Mouse (Mus musculus) induced T-regulatory cell, adult 2 months (primary cell): ENCODE data around the gene AI467606.

Experiments
- DNase-seq: peaks from one replicate; pipeline ENCODE4 v3.0.0-alpha.2; 2012; ENCODE audit warnings: low read depth

The AI467606 gene

GRCm38 (mm10) chr7:127121061-127121910 is 30.1 kb downstream of the AI467606 start:
- no peak for DNase-seq

GRCm38 (mm10) chr7:127121911-127122270 is 30.7 kb downstream of the AI467606 start, which contains the start of gene Qprt:
Qprt (minus strand) TSS chr7:127122226.
- no peak for DNase-seq

- DNase-seq, result peak; percentile 71
Measured at GRCm38 (mm10) chr7:127129638-127130037, 38.5 kb downstream of the AI467606 start.

DNA sequence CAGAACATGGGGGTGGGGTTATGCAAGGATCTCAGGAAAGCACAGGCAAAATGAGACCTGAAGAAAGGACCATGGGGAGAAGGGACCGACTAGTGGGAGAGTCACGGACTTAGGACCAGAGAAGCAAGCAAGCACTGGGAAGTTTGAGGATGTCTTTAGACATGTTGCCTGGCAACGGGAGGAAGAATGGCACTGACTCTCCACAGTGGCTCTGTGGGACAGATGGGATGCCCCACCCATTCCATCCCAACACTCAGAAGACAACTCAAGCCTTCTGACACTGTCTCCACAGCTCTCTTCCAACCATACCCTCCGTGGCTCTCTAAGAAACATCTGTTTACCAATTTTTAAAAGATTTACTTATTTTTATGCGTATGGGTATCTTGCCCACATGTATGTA is 42.0 kb downstream of the AI467606 start:
- DNase-seq, result no peak

DNA sequence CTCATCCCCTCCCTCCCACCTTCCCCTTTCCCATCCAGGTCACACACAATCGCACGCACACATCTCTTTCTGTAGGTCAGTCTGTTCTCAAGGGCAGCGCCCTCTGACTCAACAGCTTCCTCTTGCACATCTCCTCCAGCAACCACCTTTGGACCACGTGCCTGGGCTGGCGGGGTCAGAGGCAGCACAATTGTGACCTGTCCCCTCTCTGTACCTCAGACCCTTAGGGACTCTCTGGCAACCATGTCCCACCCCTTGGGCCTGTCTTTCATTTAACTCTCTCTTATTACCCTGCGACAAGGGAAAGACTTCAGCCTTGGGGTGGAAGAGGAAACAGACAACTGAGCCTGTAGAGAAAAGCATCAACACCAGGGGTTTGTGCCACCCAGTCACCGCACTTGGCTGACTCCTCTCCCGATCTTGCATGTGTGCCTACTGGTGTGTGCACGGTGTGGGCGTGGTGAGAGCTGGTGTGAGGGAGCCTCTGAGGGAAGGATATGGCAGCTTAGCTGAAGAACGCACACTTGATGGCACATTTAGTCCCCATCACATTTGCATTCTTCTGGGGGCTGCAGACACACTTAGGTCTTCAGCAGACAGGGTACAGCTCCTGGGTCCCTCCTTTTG is 43.8 kb downstream of the AI467606 start:
- peak; percentile 73 for DNase-seq

DNA sequence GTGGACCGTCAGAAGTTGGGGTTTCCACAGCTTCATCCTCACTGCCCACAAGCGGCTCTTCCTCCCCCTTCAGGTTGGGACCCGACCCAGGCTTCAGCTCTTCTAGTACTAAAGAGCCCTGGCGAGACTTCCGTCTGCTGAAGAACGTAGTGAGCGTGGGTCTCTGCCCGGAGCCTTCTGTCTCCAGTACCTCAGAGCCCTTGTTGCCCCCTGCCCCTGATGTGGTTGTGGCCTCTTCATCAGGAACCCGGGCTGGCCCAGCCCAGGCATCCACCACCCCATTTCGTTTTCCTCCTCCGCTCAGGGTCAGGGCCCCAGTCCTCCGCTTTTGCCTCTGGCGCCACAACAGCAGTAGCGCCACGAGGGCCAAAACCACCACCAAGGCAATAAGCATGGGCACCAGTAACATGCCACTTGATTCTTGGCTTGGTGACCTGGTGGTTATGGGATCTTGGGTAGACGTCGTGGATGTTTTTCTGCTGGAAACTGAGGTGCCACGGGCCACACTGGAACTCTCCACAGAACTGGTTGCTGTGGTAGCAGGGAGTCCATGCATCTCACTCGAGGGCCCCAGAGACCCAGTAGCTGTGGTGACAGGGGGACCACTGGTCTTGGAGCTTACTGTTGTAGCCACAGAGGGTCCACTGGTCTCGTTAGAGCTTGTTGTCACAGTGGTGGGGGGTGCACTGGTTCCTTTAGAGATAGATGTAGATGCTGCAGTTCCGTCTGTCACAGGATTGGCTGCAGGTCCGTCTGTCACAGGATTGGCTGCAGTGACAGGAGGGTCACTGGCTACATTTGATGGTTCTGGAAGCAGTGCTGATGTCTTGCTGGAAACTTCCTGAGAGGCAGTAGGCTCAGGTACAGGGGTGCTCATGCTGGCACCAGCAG is 45.3 kb downstream of the AI467606 start:
- DNase-seq, result peak; percentile 68

DNA sequence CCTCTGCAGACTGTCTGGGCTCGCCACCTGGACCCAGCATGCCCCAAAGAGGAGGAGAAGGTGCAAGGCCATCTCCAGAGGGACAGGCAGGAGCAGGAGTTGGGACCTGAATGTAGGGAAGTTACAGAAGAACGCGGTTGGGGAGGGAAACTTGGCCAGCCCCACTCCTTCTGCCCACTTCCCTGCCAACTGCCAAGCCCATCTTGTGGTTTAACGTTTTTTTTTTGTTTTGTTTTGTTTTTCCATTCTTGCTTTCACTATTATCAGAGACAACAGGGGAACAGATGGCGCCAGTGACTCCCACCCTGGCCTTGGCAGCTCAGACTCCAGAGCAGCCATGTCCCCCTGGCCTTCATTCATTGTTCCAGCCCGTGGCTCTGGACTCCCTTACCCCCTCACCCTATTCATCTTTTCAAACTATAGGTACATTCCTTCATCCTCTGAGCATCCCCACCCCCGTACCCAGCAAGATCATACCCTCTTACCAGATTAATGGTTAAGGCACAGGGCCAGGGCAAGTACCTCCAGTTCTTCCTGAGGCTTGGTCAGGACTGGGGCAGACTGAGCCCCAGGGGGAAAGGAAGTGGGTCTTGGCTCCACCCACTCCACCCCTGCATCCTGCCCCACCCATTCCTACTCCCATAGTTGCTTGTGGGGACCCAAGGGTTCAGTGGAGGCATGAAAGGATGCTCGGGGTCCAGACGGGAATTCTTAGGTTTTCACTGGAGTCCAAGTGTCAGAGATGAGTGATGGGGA is 46.3 kb downstream of the AI467606 start, which contains the start of gene Spn:
Gene Spn, minus strand, starts transcription at position 562 of the 756 bp plus-strand sequence.
- DNase-seq, result peak; percentile 85

GRCm38 (mm10) chr7:127139100-127139499 is 47.9 kb downstream of the AI467606 start:
- peak; percentile 60 for DNase-seq

DNA sequence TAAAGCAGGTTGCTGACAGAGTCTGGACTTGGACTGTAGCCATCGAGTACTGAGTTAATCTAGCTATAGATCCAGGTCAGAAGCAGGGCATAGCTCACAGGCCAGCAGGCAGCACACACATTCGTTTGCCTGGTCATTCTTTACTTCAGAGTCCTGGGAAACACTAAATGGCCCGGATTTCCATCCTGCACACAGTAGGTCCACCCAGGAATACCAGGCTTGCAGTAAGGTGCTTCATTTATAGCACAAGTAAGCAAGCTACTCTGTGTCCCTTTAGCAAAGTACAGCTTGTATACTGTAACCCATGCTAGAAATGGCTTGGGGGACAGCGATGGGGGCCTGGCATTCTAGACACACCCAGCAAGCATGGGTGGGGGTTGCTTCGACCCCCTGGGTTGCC is 48.4 kb downstream of the AI467606 start:
- peak; percentile 44 for DNase-seq

DNA sequence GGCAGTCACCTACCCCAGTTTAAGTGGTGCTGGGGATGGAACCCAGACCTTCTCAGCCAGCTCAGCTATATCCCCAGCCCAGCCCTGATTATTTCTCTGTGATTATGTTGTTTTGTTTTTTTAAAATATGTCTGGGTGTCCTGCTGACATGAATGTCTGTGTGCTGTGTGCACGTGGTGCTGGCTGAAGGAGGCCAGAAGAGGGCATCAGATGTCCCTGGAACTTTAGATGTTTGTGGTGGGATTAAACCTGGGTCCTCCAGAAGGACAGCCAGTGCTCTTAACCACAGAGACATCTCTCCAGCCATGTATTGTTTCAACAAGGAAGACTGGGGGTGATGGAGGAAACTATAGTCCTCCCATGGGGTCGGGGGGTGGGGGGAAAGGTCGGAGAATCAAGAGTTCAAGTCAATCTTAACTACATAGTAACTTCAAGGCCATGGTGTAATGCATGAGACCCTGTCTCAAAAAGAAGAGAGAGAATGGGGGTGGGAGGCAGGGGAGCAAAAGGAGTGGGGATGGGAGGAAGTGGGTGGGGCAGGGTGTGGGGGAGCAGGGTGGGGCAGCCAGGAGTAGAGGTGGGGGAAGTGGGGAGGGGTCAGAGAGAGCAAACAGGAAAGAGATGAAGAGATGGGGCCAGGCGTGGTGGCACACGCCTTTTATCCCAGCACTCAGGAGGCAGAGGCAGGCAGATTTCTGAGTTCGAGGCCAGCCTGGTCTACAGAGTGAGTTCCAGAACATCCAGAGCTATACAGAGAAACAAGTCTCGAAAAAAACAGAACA is 49.7 kb downstream of the AI467606 start:
- peak; percentile 64 for DNase-seq

DNA sequence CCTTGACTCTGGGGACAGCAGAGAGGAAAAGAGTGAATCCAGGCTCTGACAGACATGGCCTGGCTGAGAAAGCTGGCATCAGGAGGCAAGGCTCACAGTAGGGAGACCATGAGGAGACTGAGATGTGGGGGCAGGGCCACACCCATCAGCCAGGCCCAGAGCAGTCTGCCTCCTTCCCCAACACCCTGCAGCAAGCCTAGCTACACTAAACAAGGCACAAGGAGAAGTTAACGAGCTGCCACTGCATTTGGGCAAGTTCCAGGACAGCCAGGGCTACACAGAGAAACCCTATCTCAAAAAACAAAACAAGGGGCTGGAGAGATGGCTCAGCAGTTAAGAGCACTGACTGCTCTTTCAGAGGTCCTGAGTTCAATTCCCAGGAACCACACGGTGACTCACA is 51.1 kb downstream of the AI467606 start:
- no peak for DNase-seq

- DNase-seq, result no peak
Measured at GRCm38 (mm10) chr7:127142666-127143065, 51.5 kb downstream of the AI467606 start.
